Mouse (Mus musculus): ENCODE measurements at regions not wholly inside any gene's neighbourhood (a gene's known extent, or its start where the extent isn't known, plus 50 kb on each side); places are given as distances from the start of the nearest gene placed in this dataset.

- TF ChIP-seq CTCF (IDR thresholded peaks at IDR 0.05; ENCODE audit: insufficient read depth, low read depth, low read length) = no peak
- TF ChIP-seq POLR2A (IDR thresholded peaks at IDR 0.05; ENCODE audit: insufficient read depth, low read depth, low read length) = no peak
Observed at GRCm38 (mm10) chr2:11899698-11900660, 122.3 kb downstream of the Ankrd16 start.
